Mouse (Mus musculus): Measurements from ENCODE around the gene Serpina1e.

The Serpina1e gene

GRCm38 (mm10) chr12:103958798-103959197, at the start of gene Serpina1e:
Gene Serpina1e (minus strand): TSS chr12:103958975.
- DNase-seq: no peak

GRCm38 (mm10) chr12:104004689-104005088, 45.9 kb upstream of the Serpina1e start:
- no peak for DNase-seq

GRCm38 (mm10) chr12:104003238-104003612, 44.5 kb upstream of the Serpina1e start:
- no peak for DNase-seq

- DNase-seq: no peak
Observed at GRCm38 (mm10) chr12:104002569-104003237, 43.9 kb upstream of the Serpina1e start.

- DNase-seq: no peak
Observed at GRCm38 (mm10) chr12:104000594-104000993, 41.8 kb upstream of the Serpina1e start.

GRCm38 (mm10) chr12:103999611-104000010, 40.8 kb upstream of the Serpina1e start:
- no peak for DNase-seq

GRCm38 (mm10) chr12:103996513-103996912, 37.7 kb upstream of the Serpina1e start:
- DNase-seq: no peak

GRCm38 (mm10) chr12:103995292-103996072, 36.7 kb upstream of the Serpina1e start:
- peak; percentile 70 for DNase-seq

- no peak for DNase-seq
Observed at GRCm38 (mm10) chr12:103992945-103993344, 34.2 kb upstream of the Serpina1e start.

GRCm38 (mm10) chr12:103989857-103990256, 31.1 kb upstream of the Serpina1e start, which contains the start of gene Serpina11:
Gene Serpina11 (minus strand): TSS chr12:103989957.
- DNase-seq: no peak

GRCm38 (mm10) chr12:103989514-103989767, 30.7 kb upstream of the Serpina1e start:
- DNase-seq: no peak

GRCm38 (mm10) chr12:103988754-103989513, 30.2 kb upstream of the Serpina1e start:
- DNase-seq: no peak

GRCm38 (mm10) chr12:103985868-103986267, 27.1 kb upstream of the Serpina1e start:
- no peak for DNase-seq

GRCm38 (mm10) chr12:103984935-103985334, 26.2 kb upstream of the Serpina1e start:
- peak; percentile 15 for DNase-seq

GRCm38 (mm10) chr12:103981646-103982360, 23.0 kb upstream of the Serpina1e start:
- no peak for DNase-seq

GRCm38 (mm10) chr12:103978294-103978693, 19.5 kb upstream of the Serpina1e start:
- DNase-seq: no peak

- DNase-seq: no peak
Observed at GRCm38 (mm10) chr12:103977846-103978245, 19.1 kb upstream of the Serpina1e start.

GRCm38 (mm10) chr12:103977060-103977459, 18.3 kb upstream of the Serpina1e start:
- no peak for DNase-seq

- no peak for DNase-seq
Observed at GRCm38 (mm10) chr12:103971080-103971479, 12.3 kb upstream of the Serpina1e start.

- DNase-seq: no peak
Observed at GRCm38 (mm10) chr12:103969577-103970116, 10.9 kb upstream of the Serpina1e start.

GRCm38 (mm10) chr12:103966761-103967160, 8.0 kb upstream of the Serpina1e start:
- no peak for DNase-seq

GRCm38 (mm10) chr12:103963288-103963687, 4.5 kb upstream of the Serpina1e start:
- DNase-seq: no peak

GRCm38 (mm10) chr12:103962860-103963259, 4.1 kb upstream of the Serpina1e start:
- DNase-seq: no peak
